Mouse (Mus musculus) embryonic facial prominence, embryonic 14.5 days (tissue): ENCODE results near the gene Foxq1. TPM values are rescaled to one million over a fixed set of nuclear protein-coding genes. Genes with fewer than 3 reads are reported as not detected.

ENCODE experiments used
- ATAC-seq: fragments of 200-750 bp; cut with Nextera tagmentation; 2 replicates; pipeline ENCODE4 v1.8.0; 2017; ENCODE audit warnings: low read depth, moderate number of reproducible peaks, moderate TSS enrichment
- DNase-seq: peaks from one replicate; pipeline ENCODE4 v3.0.0-alpha.2; 2015; ENCODE audit warnings: low spot score
- H3K27ac ChIP-seq: fragments of 300-500 bp; sonication (generic); replicated peaks from 2 replicates; pipeline ENCODE4 v1.5.1; 2014; ENCODE audit warnings: low read depth, mild to moderate bottlenecking, low read length, moderate library complexity
- H3K27me3 ChIP-seq: fragments of 300-500 bp; sonication (generic); replicated peaks from 2 replicates; pipeline ENCODE4 v1.6.1; 2014; ENCODE audit warnings: low read length; ENCODE audit not compliant: control insufficient read depth, insufficient read depth
- H3K36me3 ChIP-seq: fragments of 300-500 bp; sonication (generic); 2 replicates; pipeline ENCODE4 v1.6.1; 2014; ENCODE audit warnings: low read length, mixed read lengths; ENCODE audit not compliant: control insufficient read depth, insufficient read depth
- H3K4me1 ChIP-seq: fragments of 300-500 bp; sonication (generic); 2 replicates; pipeline ENCODE4 v1.6.1; 2014; ENCODE audit warnings: antibody characterized with exemption, low read length; ENCODE audit not compliant: control insufficient read depth, insufficient read depth
- H3K4me2 ChIP-seq: fragments of 300-500 bp; sonication (generic); 2 replicates; pipeline ENCODE4 v1.6.1; 2014; ENCODE audit warnings: low read depth, mild to moderate bottlenecking, low read length, moderate library complexity, mixed read lengths
- H3K4me3 ChIP-seq: fragments of 300-500 bp; sonication (generic); 2 replicates; pipeline ENCODE4 v1.5.1; 2014; ENCODE audit warnings: low read depth, mild to moderate bottlenecking, low read length
- H3K9ac ChIP-seq: fragments of 300-500 bp; sonication (generic); 2 replicates; pipeline ENCODE4 v1.6.1; 2014; ENCODE audit warnings: low read depth, mild to moderate bottlenecking, low read length, moderate library complexity, mixed read lengths
- H3K9me3 ChIP-seq: fragments of 300-500 bp; sonication (generic); 2 replicates; pipeline ENCODE4 v1.6.1; 2016; ENCODE audit warnings: low read length; ENCODE audit not compliant: control insufficient read depth
- WGBS: fragments of 180-500 bp; shearing (Covaris S2); extraction: QIAGEN DNeasy Blood & Tissue Kit; methylation state at CpG from one replicate; pipeline ENCODE4 v1.1.7; 2014; 5-methylcytosine and 5-hydroxymethylcytosine counted together
- polyA plus RNA-seq: library from polyadenylated mRNA; unstranded; fragments of >200 nt; fragmentation: Nextera tagmentation; extraction: Ambion mirVana; gene quantifications from 2 replicates; pipeline ENCODE4 v1.2.1, GENCODE M21; 2014

The Foxq1 gene
- polyA plus RNA-seq, 1 experiment from 2014 or later, result 1.8 TPM

GRCm38 (mm10) chr13:31578389-31578788 lies 22.5 kb downstream of the Foxq1 start:
- H3K27ac ChIP-seq, result no peak overlapping the region
- ATAC-seq, result no peak
- H3K4me1 ChIP-seq, result no peaks in the 10 kb centered on the region
- no peak overlapping the region for H3K4me2 ChIP-seq
- H3K4me3 ChIP-seq, result no peak overlapping the region
- no peaks in the 10 kb centered on the region for H3K27me3 ChIP-seq
- WGBS, result 41% methylated on average over 10 of the region's 10 CpGs
- H3K9ac ChIP-seq, result no peak overlapping the region
- no peaks in the 10 kb centered on the region for H3K9me3 ChIP-seq
- H3K36me3 ChIP-seq, result no peaks in the 10 kb centered on the region
- DNase-seq, result peak; percentile 39

GRCm38 (mm10) chr13:31579866-31580265 lies 23.9 kb downstream of the Foxq1 start:
- WGBS, result 58% methylated on average over 9 of the region's 9 CpGs
- no peaks in the 10 kb centered on the region for H3K27me3 ChIP-seq
- H3K9ac ChIP-seq, result no peak overlapping the region
- H3K9me3 ChIP-seq, result no peaks in the 10 kb centered on the region
- H3K4me3 ChIP-seq, result no peak overlapping the region
- H3K4me1 ChIP-seq, result no peaks in the 10 kb centered on the region
- ATAC-seq, result 0 out of 2 replicates have a peak, but pooled peaks have one; percentile 68
- H3K4me2 ChIP-seq, result no peak overlapping the region
- no peak overlapping the region for H3K27ac ChIP-seq
- DNase-seq, result no peak
- no peaks in the 10 kb centered on the region for H3K36me3 ChIP-seq

GRCm38 (mm10) chr13:31587341-31587740 lies 31.4 kb downstream of the Foxq1 start:
- ATAC-seq, result no peak

GRCm38 (mm10) chr13:31599576-31599975 lies 43.6 kb downstream of the Foxq1 start:
- no peak for ATAC-seq
- no peak overlapping the region for H3K9ac ChIP-seq
- WGBS, result 68% methylated on average over 5 of the region's 5 CpGs

More at GRCm38 (mm10) chr13:31587341-31587740, 31.4 kb downstream of the Foxq1 start:
- 75% methylated on average over 5 of the region's 5 CpGs for WGBS
- no peaks in the 10 kb centered on the region for H3K36me3 ChIP-seq
- 0 out of 2 replicates have a peak, but pooled peaks cover 3% of the 10 kb centered on the region for H3K27me3 ChIP-seq
- no peak overlapping the region for H3K4me2 ChIP-seq
- no peak overlapping the region for H3K9ac ChIP-seq
- no peak overlapping the region for H3K4me3 ChIP-seq
- 0 out of 2 replicates have a peak, but pooled peaks cover 4% of the 10 kb centered on the region for H3K9me3 ChIP-seq
- no peaks in the 10 kb centered on the region for H3K4me1 ChIP-seq
- no peak for DNase-seq
- H3K27ac ChIP-seq, result no peak overlapping the region

DNA sequence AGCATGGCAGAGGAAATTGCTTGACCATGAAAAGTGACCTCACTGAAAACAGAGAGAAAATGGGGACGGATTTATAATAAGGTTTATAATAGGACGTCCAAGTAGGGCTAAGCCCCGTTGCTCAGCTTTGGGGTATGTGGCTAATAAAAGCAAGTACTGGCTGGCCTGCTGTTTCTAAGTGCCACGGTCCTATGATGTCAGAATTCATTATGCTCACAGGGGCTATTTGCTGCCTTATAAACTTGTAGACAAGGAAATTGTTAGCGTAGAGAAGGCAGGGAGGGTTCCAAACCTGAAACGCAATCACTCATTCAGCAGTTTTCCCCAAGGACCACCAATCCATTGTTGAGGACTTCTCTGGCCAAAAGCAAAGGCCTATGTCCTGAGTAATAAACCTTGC lies 48.0 kb downstream of the Foxq1 start:
- DNase-seq (no peak), ATAC-seq (no peak)
- H3K27ac ChIP-seq, result no peak overlapping the region
- no peaks in the 10 kb centered on the region for H3K4me1 ChIP-seq
- WGBS, result 50% methylated on average over 6 of the region's 6 CpGs
- H3K36me3 ChIP-seq, result no peaks in the 10 kb centered on the region
- H3K4me3 ChIP-seq, result no peak overlapping the region
- H3K4me2 ChIP-seq, result no peak overlapping the region
- H3K9me3 ChIP-seq, result no peaks in the 10 kb centered on the region
- H3K27me3 ChIP-seq, result no peaks in the 10 kb centered on the region; the same call in 1 of the 2 replicates
- H3K9ac ChIP-seq, result no peak overlapping the region

More at GRCm38 (mm10) chr13:31599576-31599975, 43.6 kb downstream of the Foxq1 start:
- H3K36me3 ChIP-seq, result no peaks in the 10 kb centered on the region
- H3K4me2 ChIP-seq, result no peak overlapping the region
- no peak overlapping the region for H3K4me3 ChIP-seq
- no peak for DNase-seq
- no peaks in the 10 kb centered on the region for H3K4me1 ChIP-seq
- H3K27me3 ChIP-seq, result no peaks in the 10 kb centered on the region
- H3K27ac ChIP-seq, result no peak overlapping the region
- no peaks in the 10 kb centered on the region for H3K9me3 ChIP-seq

Other genes starting within 250 kb of the Foxq1 start
- gene A530084C06Rik, start 3.2 kb downstream of the Foxq1 start, polyA plus RNA-seq, result not detected in 2 replicates
- 5.1 and 5.3 TPM in 2 replicates for gene Foxf2, start 69.7 kb downstream of the Foxq1 start, polyA plus RNA-seq